Mouse (Mus musculus): Measurements from ENCODE around the gene Ier5l.

Ier5l gene

GRCm38 (mm10) chr2:30440701-30441517 is 33.1 kb downstream of the Ier5l start:
- DNase-seq, result peak; percentile 69

- no peak for DNase-seq
These were observed 33.8 kb downstream of the Ier5l start for GRCm38 (mm10) chr2:30440211-30440700.

- no peak for DNase-seq
These were observed 34.4 kb downstream of the Ier5l start for GRCm38 (mm10) chr2:30439631-30440030.

GRCm38 (mm10) chr2:30437791-30438190 is 36.2 kb downstream of the Ier5l start:
- DNase-seq, result no peak

- no peak for DNase-seq
These were observed 37.2 kb downstream of the Ier5l start for GRCm38 (mm10) chr2:30436809-30437208.

GRCm38 (mm10) chr2:30436156-30436545 is 37.9 kb downstream of the Ier5l start:
- DNase-seq, result no peak

- DNase-seq, result peak; percentile 74
These were observed 38.5 kb downstream of the Ier5l start for GRCm38 (mm10) chr2:30435326-30436155.

GRCm38 (mm10) chr2:30429156-30429555 is 44.9 kb downstream of the Ier5l start:
- no peak for DNase-seq
